Mouse (Mus musculus) lung, postnatal 0 days (tissue): Measurements from ENCODE around the gene Pfdn4. TPM values are rescaled to one million over a fixed set of nuclear protein-coding genes. Genes with fewer than 3 reads are reported as not detected.
A peak's percentile ranks its signal among the peaks of the same experiment; 100 is the strongest.
"Not testable (repeated sequence)": the region's sequence is repeated elsewhere in the genome, so short reads cannot be mapped to it uniquely, and the experiment has no call there.

Experiments used
- ATAC-seq: fragments of 200-750 bp; cut with Nextera tagmentation; 2 replicates; pipeline ENCODE4 v1.8.0; 2017; ENCODE audit warnings: moderate library complexity
- DNase-seq: peaks from one replicate; pipeline ENCODE4 v3.0.0-alpha.2; 2016; ENCODE audit warnings: low spot score
- H3K27ac ChIP-seq: fragments of 300-500 bp; sonication (generic); 2 replicates; pipeline ENCODE4 v1.5.1; 2014; ENCODE audit warnings: antibody characterized with exemption, mild to moderate bottlenecking, low read length, mixed read lengths
- H3K27me3 ChIP-seq: fragments of 300-500 bp; sonication (generic); replicated peaks from 2 replicates; pipeline ENCODE4 v1.6.1; 2014; ENCODE audit warnings: low read length, mixed read lengths; ENCODE audit not compliant: insufficient read depth
- H3K36me3 ChIP-seq: fragments of 300-500 bp; sonication (generic); 2 replicates; pipeline ENCODE4 v1.6.1; 2014; ENCODE audit warnings: low read length, mixed read lengths; ENCODE audit not compliant: insufficient read depth
- H3K4me1 ChIP-seq: fragments of 300-500 bp; sonication (generic); 2 replicates; pipeline ENCODE4 v1.6.1; 2014; ENCODE audit warnings: antibody characterized with exemption, low read depth, low read length, mixed read lengths; ENCODE audit not compliant: insufficient read depth
- H3K4me2 ChIP-seq: fragments of 300-500 bp; sonication (generic); replicated peaks from 2 replicates; pipeline ENCODE4 v1.6.1; 2014; ENCODE audit warnings: low read depth, mild to moderate bottlenecking, low read length, moderate library complexity, mixed read lengths
- H3K4me3 ChIP-seq: fragments of 300-500 bp; sonication (generic); 2 replicates; pipeline ENCODE4 v1.5.1; 2014; ENCODE audit warnings: low read depth, low read length
- H3K9ac ChIP-seq: fragments of 300-500 bp; sonication (generic); replicated peaks from 2 replicates; pipeline ENCODE4 v1.6.1; 2014; ENCODE audit warnings: low read depth, mild to moderate bottlenecking
- H3K9me3 ChIP-seq: fragments of 300-500 bp; sonication (generic); 2 replicates; pipeline ENCODE4 v1.6.1; 2016; ENCODE audit warnings: low read length, mixed read lengths
- CTCF ChIP-seq: IDR thresholded peaks from 2 replicates; pipeline ENCODE4 v1.5.1; 2016; ENCODE audit warnings: antibody characterized with exemption, mild to moderate bottlenecking
- EP300 ChIP-seq: IDR thresholded peaks from 2 replicates; pipeline ENCODE4 v1.6.1; 2016; ENCODE audit warnings: antibody characterized with exemption, mild to moderate bottlenecking, control low read depth
- WGBS: fragments of 180-500 bp; shearing (Covaris S2); extraction: QIAGEN DNeasy Blood & Tissue Kit; methylation state at CpG from one replicate; pipeline ENCODE4 v1.1.7; 2014; 5-methylcytosine and 5-hydroxymethylcytosine counted together
- polyA plus RNA-seq: library from polyadenylated mRNA; unstranded; fragments of >200 nt; fragmentation: Nextera tagmentation; extraction: Ambion mirVana; gene quantifications from 2 replicates; pipeline ENCODE4 v1.2.1, GENCODE M21; 2015

The Pfdn4 gene
- polyA plus RNA-seq, result 50.4 and 60.0 TPM in 2 replicates

DNA sequence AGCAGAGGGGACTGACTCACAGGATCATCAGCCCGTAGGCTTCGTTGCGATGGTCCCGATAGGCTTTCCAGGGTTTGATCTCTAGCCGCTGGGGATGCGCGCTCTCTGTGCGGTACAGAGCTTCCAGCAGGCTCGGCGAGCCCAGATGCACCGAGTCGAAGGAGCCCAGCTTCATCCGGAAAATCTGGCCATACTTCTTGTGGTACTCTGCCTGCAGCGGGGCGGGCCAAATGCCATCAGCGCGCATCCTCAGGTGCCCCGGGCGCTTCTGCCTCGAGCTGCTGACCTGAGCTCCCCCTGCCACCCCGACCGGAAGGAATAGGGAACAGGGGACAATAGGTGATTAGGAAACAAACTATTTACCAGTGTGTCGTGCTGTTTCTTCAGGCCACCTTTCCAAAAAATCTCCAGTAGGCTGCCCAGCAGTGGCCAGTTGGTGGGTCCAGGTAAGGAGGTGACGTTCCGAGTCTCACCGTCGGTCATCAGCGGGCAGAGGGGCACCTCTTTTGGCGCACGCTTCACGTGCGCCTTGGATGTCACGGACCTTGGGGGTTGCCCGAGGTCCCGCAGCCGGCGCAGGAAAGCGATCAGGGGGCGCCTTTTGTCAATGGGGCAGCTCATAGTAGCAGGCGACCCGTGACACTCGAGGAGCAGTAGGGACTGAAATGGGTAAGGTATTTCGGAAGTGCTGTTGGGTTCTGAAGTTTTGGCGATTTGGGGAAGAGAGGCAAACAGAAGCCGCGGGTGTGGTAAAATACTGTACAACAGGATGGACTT, at the start of gene Pfdn4:
Gene Pfdn4 (plus strand): TSS at position 275 of the 777 bp plus-strand sequence.
- no peaks in the 10 kb centered on the region for H3K9me3 ChIP-seq
- H3K9ac ChIP-seq, result no peak within 1 kb of the TSS
- no peak within 1 kb of the TSS for H3K4me2 ChIP-seq
- no peaks in the 10 kb centered on the region for H3K36me3 ChIP-seq
- TF ChIP-seq EP300 (no peak), CTCF (no peak)
- no peak within 1 kb of the TSS; the same call in 1 of the 2 replicates for H3K4me3 ChIP-seq
- WGBS, result 2% methylated on average over 46 of the region's 46 CpGs
- H3K27me3 ChIP-seq, result peaks cover 47% of the 10 kb centered on the region
- DNase-seq (peak; percentile 37), ATAC-seq (no peak)
- peaks cover 5% of the 10 kb centered on the region; the same call in 1 of the 2 replicates for H3K4me1 ChIP-seq
- no peak within 1 kb of the TSS for H3K27ac ChIP-seq

DNA sequence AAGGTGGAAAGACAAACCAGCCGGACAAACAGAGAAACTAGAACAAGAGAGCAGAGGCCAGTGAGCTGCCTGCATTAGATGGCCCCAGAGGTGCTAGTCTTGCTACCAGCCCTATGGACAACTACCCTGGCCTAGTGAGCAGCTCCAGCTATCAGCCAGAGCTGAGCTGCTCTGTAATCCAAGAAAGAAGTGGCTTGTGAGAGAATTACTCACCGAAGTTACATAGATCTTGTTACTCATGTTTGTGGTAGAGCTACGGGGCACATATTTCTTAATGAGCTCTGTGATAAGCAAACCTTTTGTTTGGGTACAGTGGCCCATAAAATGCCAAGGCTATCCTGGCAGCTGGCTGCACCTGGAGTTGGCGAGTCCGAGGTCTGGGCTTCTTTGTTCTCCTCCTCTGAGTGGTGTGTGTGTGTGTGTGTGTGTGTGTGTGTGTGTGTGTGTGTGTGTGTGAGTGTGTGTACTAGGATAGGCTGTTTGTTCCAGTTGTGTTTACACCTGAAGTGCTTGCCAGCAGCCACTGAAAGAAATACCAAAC, 49.3 kb upstream of the Pfdn4 start:
- Histone ChIP-seq H3K4me1 (no peaks in the 10 kb centered on the region), H3K4me2 (no peak overlapping the region), H3K4me3 (no peak overlapping the region), H3K9ac (no peak overlapping the region), H3K9me3 (no peaks in the 10 kb centered on the region), H3K27ac (no peak overlapping the region), H3K27me3 (no peaks in the 10 kb centered on the region), H3K36me3 (no peaks in the 10 kb centered on the region)
- 50% methylated on average over 5 of the region's 5 CpGs for WGBS
- DNase-seq (no peak), ATAC-seq (no peak)
- no peak for TF ChIP-seq CTCF
- no peak for TF ChIP-seq EP300

DNA sequence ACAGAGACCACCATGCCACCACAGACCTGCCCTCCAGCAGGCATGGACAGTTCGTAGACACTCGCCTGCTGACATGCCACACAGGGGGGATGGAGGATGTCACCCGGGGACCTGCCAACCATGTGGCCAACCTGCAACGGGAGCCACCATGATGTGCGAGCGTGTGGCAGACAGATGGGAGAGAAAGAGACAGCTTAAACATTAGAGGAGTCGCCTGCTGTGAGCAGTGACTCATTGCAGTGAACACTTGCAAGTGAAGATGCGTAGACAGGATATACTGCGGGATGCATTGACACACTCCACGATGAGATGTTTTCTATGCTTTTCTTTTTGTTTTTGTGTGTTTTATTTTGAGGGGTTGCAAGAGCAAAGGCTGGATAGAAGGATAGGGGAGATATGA, 48.6 kb upstream of the Pfdn4 start:
- H3K9me3 ChIP-seq, result no peaks in the 10 kb centered on the region
- H3K4me1 ChIP-seq, result no peaks in the 10 kb centered on the region
- no peaks in the 10 kb centered on the region for H3K36me3 ChIP-seq
- H3K27me3 ChIP-seq, result no peaks in the 10 kb centered on the region
- no peak overlapping the region for H3K4me3 ChIP-seq
- H3K9ac ChIP-seq, result no peak overlapping the region
- no peak overlapping the region for H3K4me2 ChIP-seq
- 66% methylated on average over 10 of the region's 10 CpGs for WGBS
- TF ChIP-seq EP300 (no peak), CTCF (no peak)
- no peak for ATAC-seq
- no peak for DNase-seq
- H3K27ac ChIP-seq, result no peak overlapping the region

DNA sequence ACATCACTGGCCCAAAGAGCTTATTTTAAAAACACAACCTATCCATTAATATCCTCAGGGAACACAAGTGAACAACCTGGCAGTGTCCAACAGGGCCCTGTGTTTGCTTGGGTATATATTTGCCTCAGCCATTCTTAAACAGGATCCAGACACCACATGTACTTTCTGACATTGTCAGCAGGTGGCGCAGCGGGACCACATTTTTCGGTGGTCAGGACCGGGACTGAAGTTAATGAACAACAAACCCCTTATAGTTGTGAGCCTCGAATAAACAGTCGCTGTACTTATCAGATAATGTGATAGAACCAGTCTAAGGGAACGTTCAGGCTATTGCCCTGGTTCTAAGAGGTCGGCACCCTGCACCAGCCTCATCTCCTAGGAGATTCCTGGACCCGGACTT, 45.3 kb upstream of the Pfdn4 start:
- no peaks in the 10 kb centered on the region for H3K36me3 ChIP-seq
- no peaks in the 10 kb centered on the region for H3K27me3 ChIP-seq
- no peak overlapping the region for H3K9ac ChIP-seq
- no peaks in the 10 kb centered on the region for H3K9me3 ChIP-seq
- TF ChIP-seq EP300, result no peak
- peak; percentile 88 for TF ChIP-seq CTCF
- no peak overlapping the region for H3K4me3 ChIP-seq
- no peak overlapping the region for H3K27ac ChIP-seq
- DNase-seq, result peak; percentile 74
- no peaks in the 10 kb centered on the region for H3K4me1 ChIP-seq
- WGBS, result 4% methylated on average over 9 of the region's 9 CpGs
- H3K4me2 ChIP-seq, result no peak overlapping the region
- ATAC-seq, result peak; percentile 52; the same call in 1 of the 2 replicates

DNA sequence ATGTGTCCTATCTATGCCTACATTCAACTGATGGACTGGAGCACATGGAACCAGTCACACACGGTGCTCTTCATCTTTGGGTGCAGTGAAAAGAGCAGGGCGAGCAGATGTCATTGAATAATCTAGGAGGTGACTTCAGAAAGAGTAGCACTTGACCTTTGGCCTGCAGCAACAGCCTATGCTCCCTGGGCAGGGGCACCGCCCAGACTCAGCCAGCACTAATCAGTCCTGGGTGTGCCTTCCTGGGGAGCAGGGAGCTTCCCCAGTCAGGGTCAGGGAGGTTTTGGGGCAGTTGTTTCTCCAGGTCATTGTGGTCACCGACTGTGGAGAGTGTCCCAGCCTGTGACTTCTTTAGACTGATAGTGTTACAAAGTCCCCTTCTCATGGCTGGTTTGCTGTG, 42.4 kb upstream of the Pfdn4 start:
- WGBS, result 33% methylated on average over 3 of the region's 4 CpGs

DNA sequence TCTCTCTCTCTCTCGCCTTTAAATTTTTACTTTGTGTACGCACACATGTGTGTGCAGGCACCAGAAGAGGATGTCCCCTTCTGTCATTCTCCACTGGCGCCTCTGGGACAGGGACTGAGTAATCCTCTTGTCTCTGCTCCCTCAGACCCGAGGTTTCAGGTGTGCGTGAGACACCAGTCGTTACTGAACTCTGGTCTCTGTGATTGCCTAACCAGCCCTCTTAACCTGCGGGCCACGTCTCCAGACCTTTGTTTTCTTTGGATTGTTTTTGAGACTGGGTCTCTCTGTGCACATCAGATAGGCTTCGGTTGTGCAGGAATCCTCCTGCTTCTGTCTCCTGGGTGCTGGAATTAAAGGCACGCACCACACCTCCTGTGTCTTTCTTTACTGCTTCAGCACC, 37.0 kb upstream of the Pfdn4 start:
- ATAC-seq (no peak), DNase-seq (no peak)
- Histone ChIP-seq H3K9ac (no peak overlapping the region), H3K27ac (no peak overlapping the region), H3K4me1 (no peaks in the 10 kb centered on the region), H3K4me3 (no peak overlapping the region), H3K36me3 (no peaks in the 10 kb centered on the region), H3K9me3 (no peaks in the 10 kb centered on the region), H3K27me3 (no peaks in the 10 kb centered on the region), H3K4me2 (no peak overlapping the region)
- 57% methylated on average over 10 of the region's 10 CpGs for WGBS
- TF ChIP-seq CTCF, result no peak
- no peak for TF ChIP-seq EP300

More for the DNA sequence above, 42.4 kb upstream of the Pfdn4 start:
- not testable (repeated sequence) for H3K9me3 ChIP-seq, H3K4me1 ChIP-seq, H3K4me3 ChIP-seq, H3K27me3 ChIP-seq, DNase-seq, H3K9ac ChIP-seq, ATAC-seq, H3K36me3 ChIP-seq, H3K4me2 ChIP-seq, H3K27ac ChIP-seq
